Mouse (Mus musculus): ENCODE measurements around the gene Pdzd7.

DNA sequence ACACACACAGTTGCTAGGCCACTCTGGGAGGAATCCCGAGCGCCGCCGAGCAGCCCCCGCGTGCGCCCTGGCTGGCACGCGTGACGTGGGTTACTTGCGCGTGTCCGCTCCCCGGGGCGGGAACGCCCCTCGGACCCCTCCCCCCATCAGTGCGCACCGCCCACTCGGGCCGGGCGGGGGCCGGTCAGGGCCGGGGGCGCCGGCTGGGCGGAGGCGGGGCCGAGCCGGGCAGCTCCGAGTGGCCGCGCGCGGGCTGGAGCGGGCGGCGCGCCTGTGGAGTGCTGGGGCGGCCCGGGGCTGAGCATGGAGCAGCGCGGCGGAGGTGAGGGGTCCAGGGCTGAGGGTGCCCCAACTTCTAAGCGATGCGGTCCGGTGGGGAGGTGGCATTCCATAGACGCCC is 27.6 kb downstream of the Pdzd7 start:
- no peak for TF ChIP-seq CTCF (IDR thresholded peaks at IDR 0.05; ENCODE audit: low read depth)
- no peak for TF ChIP-seq EP300 (optimal IDR thresholded peaks at IDR 0.05)
